Mouse (Mus musculus) forebrain, embryonic 10.5 days (tissue): Measurements from ENCODE around the gene D430041D05Rik. TPM values are rescaled to one million over a fixed set of nuclear protein-coding genes. Genes with fewer than 3 reads are reported as not detected.
A peak's percentile ranks its signal among the peaks of the same experiment; 100 is the strongest.
"Not testable (repeated sequence)": the region's sequence is repeated elsewhere in the genome, so short reads cannot be mapped to it uniquely, and the experiment has no call there.

Source experiments
- DNase-seq: peaks from one replicate; pipeline ENCODE4 v3.0.0-alpha.2; 2017; ENCODE audit warnings: low spot score; ENCODE audit errors: extremely low spot score
- H3K27ac ChIP-seq: fragments of 300-500 bp; sonication (generic); 2 replicates; pipeline ENCODE4 v1.5.1; 2016; ENCODE audit warnings: mild to moderate bottlenecking
- H3K27me3 ChIP-seq: fragments of 300-500 bp; sonication (generic); 2 replicates; pipeline ENCODE4 v1.6.1; 2016; ENCODE audit warnings: mild to moderate bottlenecking; ENCODE audit not compliant: poor library complexity, severe bottlenecking
- H3K36me3 ChIP-seq: fragments of 300-500 bp; sonication (generic); replicated peaks from 2 replicates; pipeline ENCODE4 v1.6.1; 2016; ENCODE audit warnings: mild to moderate bottlenecking, moderate library complexity
- H3K4me1 ChIP-seq: fragments of 300-500 bp; sonication (generic); 2 replicates; pipeline ENCODE4 v1.6.1; 2016
- H3K4me3 ChIP-seq: fragments of 300-500 bp; sonication (generic); 2 replicates; pipeline ENCODE4 v1.5.1; 2016; ENCODE audit warnings: mild to moderate bottlenecking, moderate library complexity
- H3K9me3 ChIP-seq: fragments of 300-500 bp; sonication (generic); 2 replicates; pipeline ENCODE4 v1.6.1; 2016; ENCODE audit warnings: mild to moderate bottlenecking, moderate library complexity
- WGBS: fragments of 180-500 bp; shearing (Covaris S2); methylation state at CpG from one replicate; pipeline ENCODE4 v1.1.7; 2016; 5-methylcytosine and 5-hydroxymethylcytosine counted together
- polyA plus RNA-seq: library from polyadenylated mRNA; unstranded; fragments of >200 nt; fragmentation: Nextera tagmentation; extraction: Ambion mirVana; gene quantifications from 2 replicates; pipeline ENCODE4 v1.2.1, GENCODE M21; 2016

Gene D430041D05Rik
- polyA plus RNA-seq, 1 experiment from 2014 or later, result 1.1 TPM

DNA sequence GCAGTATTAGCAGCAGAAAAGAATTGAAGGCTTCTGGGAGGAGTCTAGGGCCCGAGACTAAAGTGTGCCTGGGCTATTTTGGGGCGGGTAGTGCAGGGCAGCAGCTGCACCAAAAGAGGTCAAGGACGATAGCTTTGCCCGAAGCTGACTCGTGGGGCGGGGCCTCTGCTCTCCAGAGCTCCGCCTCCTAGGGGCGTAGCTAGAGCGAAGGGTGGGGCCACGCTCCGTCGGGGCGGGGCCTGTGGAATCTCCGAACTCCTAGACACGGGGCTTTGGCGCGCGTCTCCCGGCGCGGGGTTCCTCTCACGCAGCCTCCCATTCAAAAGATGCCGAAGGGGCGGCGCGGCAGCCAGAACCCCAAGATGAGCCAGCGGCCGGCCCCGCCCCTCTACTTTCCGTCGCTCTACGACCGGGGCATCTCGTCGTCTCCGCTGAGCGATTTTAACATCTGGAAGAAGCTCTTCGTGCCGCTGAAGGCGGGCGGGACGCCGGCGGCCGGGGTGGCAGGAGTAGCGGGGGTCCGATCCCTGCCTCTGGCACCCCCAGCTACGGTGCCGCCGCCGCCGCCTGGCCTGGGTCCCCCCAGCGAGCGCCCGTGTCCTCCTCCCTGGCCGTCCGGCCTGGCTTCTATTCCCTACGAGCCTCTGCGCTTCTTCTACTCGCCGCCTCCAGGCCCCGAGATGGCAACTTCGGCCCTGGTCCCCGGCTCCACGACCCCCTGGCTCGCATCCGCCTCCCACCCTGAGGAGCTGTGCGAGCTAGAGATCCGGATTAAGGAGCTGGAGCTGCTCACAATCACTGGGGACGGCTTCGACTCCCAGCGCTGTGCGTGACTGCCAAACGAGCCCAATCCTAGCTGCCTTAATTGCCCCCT, 288.1 kb downstream of the D430041D05Rik start, which contains the start of gene A930018P22Rik:
Gene A930018P22Rik, plus strand, starts transcription at position 265 of the 874 bp plus-strand sequence.
- Histone ChIP-seq H3K27ac (peak within 1 kb of the TSS; percentile 87), H3K4me1 (peaks cover 32% of the 10 kb centered on the region), H3K4me3 (peak within 1 kb of the TSS; percentile 77), H3K36me3 (no peaks in the 10 kb centered on the region), H3K27me3 (peaks cover 62% of the 10 kb centered on the region), H3K9me3 (no peaks in the 10 kb centered on the region)
- under 1% methylated on average over 73 of the region's 74 CpGs for WGBS
- peak; percentile 90 for DNase-seq

DNA sequence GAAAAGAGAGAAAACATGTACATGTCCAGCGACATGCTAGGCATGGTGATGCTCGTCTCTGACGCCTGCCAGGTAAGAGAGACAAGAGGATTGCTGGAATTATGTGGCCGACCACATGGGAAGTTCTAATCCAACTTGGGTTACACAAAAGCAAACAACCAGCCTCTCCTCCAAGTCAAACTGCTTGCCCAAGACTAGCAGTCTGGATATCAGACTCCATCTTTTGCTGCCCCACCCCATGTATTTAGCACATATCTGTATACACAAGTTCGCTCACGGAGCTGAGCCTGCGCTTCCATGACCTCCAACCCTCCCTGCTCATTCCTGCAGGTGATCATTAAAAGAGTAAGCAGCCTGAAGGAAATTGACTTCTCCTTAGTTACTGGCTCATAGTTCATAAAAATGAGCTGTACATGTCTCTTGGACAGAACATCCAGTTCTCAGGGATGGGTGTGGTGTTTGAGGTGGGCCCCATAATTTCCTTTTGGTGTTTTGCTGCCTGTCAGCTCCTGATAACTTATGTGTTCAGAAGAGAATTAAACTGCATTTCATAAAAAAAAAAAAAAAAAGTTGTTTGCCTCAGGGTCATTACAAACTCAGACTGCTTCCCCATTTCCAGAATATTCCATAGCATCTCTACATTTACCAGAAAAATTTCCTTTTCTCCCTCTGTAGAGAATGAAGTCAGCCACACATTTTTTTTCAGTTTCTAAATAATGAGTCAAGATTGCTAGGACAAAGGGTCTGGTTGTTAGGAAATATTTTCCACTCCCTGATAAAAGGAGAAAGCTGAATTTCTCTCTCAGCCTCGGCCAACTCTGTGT, 288.9 kb downstream of the D430041D05Rik start:
- no peaks in the 10 kb centered on the region for H3K9me3 ChIP-seq
- H3K27me3 ChIP-seq, result peaks cover 59% of the 10 kb centered on the region
- H3K27ac ChIP-seq, result peak overlapping the region; percentile 87
- whole genome bisulfite sequencing, result 76% methylated on average over 8 of the region's 8 CpGs
- no peaks in the 10 kb centered on the region for H3K36me3 ChIP-seq
- H3K4me1 ChIP-seq, result peaks cover 32% of the 10 kb centered on the region
- H3K4me3 ChIP-seq, result peak overlapping the region; percentile 77
- DNase-seq, result no peak

DNA sequence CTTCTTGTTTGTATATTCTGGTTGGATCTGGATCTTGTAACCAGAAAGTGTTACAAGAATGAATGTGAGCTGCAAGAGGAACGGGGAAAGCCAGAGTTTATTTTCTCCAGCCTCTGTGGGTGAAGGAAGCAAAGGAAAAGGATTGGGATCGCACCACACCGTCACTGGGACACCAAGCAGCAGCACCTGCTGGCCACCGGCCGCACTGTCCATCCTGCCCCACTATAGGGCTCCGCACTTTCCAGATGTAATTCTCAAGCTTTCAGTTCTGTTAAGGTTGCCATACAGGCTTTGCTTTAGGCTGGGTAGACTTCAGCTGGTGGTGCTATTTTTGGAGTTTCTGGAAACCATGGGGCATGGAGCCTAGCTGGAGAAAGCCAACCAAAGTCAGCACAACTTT, 290.5 kb downstream of the D430041D05Rik start:
- no peaks in the 10 kb centered on the region for H3K9me3 ChIP-seq
- 57% methylated on average over 6 of the region's 6 CpGs for WGBS
- no peak for DNase-seq
- peaks cover 32% of the 10 kb centered on the region for H3K4me1 ChIP-seq
- no peak overlapping the region for H3K27ac ChIP-seq
- H3K27me3 ChIP-seq, result peaks cover 46% of the 10 kb centered on the region
- H3K36me3 ChIP-seq, result no peaks in the 10 kb centered on the region
- H3K4me3 ChIP-seq, result no peak overlapping the region

DNA sequence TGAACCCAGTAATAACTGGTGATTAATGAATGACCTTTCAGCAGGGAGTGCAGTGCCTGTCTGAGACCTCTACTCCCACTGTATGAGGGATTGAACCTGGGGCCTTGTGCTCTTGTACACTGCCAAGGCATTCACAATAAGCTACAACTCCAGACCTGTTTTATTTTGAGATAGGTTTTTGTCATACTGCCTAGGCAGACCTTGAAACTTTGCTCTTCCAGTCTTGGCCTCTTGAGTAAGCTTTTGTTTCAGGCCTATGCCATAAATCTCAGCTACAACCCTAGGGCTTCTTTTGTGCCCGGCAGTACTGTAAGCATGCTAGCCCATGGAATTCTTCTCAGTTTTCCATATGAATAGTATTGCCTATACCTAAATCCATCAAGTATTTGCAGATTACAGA, 291.7 kb downstream of the D430041D05Rik start:
- no peak for DNase-seq
- H3K27me3 ChIP-seq, result peaks cover 34% of the 10 kb centered on the region
- no peaks in the 10 kb centered on the region for H3K9me3 ChIP-seq
- H3K27ac ChIP-seq, result no peak overlapping the region
- peaks cover under 1% of the 10 kb centered on the region; the same call in 1 of the 2 replicates for H3K36me3 ChIP-seq
- WGBS, result 94% methylated on average over 1 of the region's 1 CpGs
- peaks cover 32% of the 10 kb centered on the region for H3K4me1 ChIP-seq
- no peak overlapping the region for H3K4me3 ChIP-seq

DNA sequence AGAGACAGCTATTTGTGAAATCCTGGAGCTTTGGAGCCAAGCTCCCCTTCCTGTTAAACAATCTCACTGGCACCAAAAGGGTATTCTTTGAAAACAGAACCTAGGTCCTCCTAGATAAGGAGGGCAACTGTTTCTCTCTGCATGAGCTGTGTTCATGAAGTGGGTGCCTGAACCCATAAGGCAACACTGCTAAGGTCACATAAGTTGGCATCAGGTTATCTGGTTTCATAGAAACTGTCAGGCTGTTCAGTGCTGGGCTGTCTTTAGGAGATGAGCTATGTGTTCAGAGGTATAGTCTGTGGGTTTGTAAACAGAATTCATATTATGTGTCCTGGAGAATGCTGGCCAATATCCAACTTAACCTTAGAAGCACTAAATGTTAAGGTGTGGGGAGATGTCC, 293.6 kb downstream of the D430041D05Rik start:
- DNase-seq, H3K36me3 ChIP-seq: not testable (repeated sequence)

DNA sequence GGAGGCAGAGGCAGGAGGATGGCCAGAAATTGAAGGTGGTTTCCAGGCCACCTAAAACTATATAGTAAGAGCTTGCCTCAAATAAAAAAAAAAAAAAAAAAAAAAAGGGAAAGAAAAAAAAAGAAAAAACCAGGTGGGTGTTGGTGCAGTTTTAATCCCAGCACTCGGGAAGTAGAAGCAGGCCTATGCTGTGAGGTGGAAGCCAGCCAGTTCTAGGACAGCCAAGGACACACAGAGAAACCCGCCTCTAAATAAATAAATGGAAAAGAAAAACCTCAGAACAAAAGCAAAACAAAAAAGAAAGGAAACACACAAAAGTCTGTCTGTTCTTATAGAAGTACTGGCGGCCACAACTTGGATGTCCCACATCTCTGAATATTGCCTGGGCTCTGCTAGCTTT, 295.9 kb downstream of the D430041D05Rik start:
- Histone ChIP-seq H3K4me1 (peaks cover 10% of the 10 kb centered on the region; the same call in 1 of the 2 replicates), H3K9me3 (no peaks in the 10 kb centered on the region), H3K27ac (no peak overlapping the region), H3K36me3 (peaks cover 6% of the 10 kb centered on the region; the same call in 1 of the 2 replicates), H3K27me3 (peaks cover 5% of the 10 kb centered on the region; the same call in 1 of the 2 replicates), H3K4me3 (no peak overlapping the region)
- 82% methylated on average over 3 of the region's 3 CpGs for WGBS
- no peak for DNase-seq

More for the DNA sequence above, 293.6 kb downstream of the D430041D05Rik start:
- not testable (repeated sequence) for H3K4me3 ChIP-seq, H3K9me3 ChIP-seq, H3K27ac ChIP-seq
- H3K4me1 ChIP-seq, result peaks cover 15% of the 10 kb centered on the region
- peaks cover 24% of the 10 kb centered on the region for H3K27me3 ChIP-seq

DNA sequence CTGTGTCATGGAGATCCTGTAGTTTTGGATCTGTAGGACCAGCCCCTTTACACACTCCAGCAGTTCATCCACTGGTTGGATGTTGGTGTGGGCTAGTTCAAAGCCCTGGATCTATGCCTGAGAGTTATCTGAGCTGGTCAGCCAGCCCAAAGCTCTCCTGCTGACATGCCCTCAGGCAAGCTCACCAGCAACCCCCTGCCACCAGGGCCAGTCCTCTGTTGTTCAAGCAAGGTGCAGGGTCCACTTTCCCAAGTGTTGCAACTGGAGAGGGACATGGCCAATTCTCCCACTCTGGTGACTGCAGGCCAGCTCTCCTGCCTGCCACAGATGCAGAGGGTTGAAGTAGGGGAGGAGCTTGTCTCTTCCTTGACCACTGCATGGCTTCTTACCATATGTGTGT, 297.2 kb downstream of the D430041D05Rik start:
- not testable (repeated sequence) for H3K4me3 ChIP-seq, H3K36me3 ChIP-seq, H3K9me3 ChIP-seq, H3K27me3 ChIP-seq, H3K27ac ChIP-seq, H3K4me1 ChIP-seq, DNase-seq

DNA sequence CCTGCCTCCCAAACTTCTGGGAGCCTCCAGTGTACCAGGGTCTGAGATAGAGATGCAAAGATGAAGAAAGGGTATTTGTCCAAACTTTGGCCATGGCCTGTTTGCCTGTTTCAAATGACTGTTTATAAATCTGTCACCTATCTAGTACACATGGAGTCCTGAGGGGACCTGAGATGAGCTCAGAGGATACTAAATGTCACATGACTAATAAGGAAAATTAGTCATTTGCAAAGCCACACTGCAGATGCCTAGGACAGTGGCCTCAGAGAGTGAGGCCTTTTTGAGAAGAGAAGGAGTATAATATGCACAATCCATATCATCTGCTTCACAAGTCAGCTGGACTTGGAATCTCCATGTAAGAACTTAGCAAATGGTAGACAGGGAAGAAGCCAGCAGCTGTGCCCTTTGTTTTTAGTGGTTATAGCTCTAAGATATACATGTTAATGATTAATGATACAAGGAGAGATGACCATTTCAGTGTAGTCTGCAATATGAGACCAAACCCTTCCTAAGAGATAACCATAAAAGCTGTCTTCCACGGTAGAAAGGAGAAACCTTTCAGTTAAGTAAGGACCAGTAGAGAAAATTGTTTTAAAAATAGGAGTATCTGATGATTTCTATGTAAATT, 299.5 kb downstream of the D430041D05Rik start:
- not testable (repeated sequence) for H3K27me3 ChIP-seq
- WGBS, result no CpG with 5 or more reads among the region's 1 CpGs

DNA sequence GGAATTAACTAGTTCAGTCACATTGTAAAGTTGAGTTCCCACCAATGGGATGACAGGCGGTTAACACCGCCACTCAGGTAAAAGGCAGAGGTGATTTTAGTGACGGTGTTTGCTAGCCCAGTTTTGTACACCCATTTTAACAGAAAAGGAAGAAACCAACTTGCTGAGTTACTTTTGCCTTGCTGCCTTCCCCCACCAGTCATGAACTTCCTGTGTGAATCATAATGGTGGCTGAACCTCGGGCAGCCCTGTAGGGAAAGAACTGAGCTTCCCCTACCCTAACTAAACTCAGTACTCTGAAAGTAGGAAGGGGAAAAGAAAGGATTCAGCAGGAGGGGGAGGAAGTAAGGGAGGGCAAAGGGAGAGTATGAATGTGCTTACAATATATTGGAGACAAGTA, 300.8 kb downstream of the D430041D05Rik start:
- H3K4me3 ChIP-seq, result no peak overlapping the region
- no peak for DNase-seq
- 94% methylated on average over 4 of the region's 4 CpGs for WGBS

More for the DNA sequence above, 299.5 kb downstream of the D430041D05Rik start:
- not testable (repeated sequence) for H3K27ac ChIP-seq, H3K36me3 ChIP-seq, DNase-seq, H3K9me3 ChIP-seq, H3K4me3 ChIP-seq, H3K4me1 ChIP-seq

DNA sequence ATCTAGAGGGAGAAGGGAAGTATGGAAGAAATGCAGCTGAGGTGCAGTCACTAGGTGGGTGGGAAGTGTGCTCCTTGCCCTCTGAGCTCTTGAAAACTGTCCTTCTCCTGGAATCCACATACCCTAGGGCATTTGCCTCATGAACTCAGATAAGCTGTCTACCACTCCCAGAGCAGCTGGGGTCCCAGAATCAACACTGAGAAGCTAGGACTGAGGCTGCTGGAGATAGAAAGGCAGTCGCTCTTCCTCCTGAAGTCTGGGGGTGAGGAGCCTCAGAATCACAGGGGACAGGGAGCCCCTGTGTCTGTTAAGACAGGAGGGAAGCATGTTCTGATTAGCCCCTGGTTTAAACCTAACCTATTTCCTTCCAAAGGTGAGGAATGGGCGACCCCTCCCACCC, 301.3 kb downstream of the D430041D05Rik start:
- 75% methylated on average over 2 of the region's 2 CpGs for WGBS
- Histone ChIP-seq H3K36me3 (peaks cover 6% of the 10 kb centered on the region; the same call in 1 of the 2 replicates), H3K27me3 (no peaks in the 10 kb centered on the region), H3K9me3 (no peaks in the 10 kb centered on the region), H3K27ac (no peak overlapping the region), H3K4me3 (no peak overlapping the region), H3K4me1 (0 out of 2 replicates have a peak, but pooled peaks cover 7% of the 10 kb centered on the region)
- no peak for DNase-seq

More for the DNA sequence above, 300.8 kb downstream of the D430041D05Rik start:
- H3K27me3 ChIP-seq, result no peaks in the 10 kb centered on the region
- 0 out of 2 replicates have a peak, but pooled peaks cover 7% of the 10 kb centered on the region for H3K4me1 ChIP-seq
- no peaks in the 10 kb centered on the region for H3K9me3 ChIP-seq
- H3K36me3 ChIP-seq, result peaks cover 6% of the 10 kb centered on the region; the same call in 1 of the 2 replicates
- H3K27ac ChIP-seq, result no peak overlapping the region

DNA sequence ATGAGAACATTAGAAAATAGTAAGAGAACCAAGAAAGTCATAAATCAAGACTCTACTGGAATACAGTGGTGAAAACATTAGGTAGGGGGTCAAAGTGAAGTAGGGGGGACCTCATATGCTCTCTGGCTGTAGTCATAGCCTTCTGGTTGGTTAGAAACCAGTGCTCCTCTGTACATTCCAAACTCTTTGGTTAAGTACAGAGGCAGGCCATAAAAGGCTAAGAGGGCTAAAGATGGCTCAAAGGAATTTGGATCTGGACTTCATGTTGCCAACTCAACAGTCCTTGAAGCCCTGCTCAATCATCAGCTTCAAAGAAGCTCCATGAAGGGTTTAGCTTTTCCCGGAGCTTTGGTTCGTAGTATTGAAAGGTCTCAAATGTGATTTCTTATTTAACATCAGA, 301.8 kb downstream of the D430041D05Rik start:
- not testable (repeated sequence) for H3K4me3 ChIP-seq, H3K27me3 ChIP-seq, DNase-seq, H3K9me3 ChIP-seq, H3K4me1 ChIP-seq, H3K27ac ChIP-seq, H3K36me3 ChIP-seq
- WGBS, result 97% methylated on average over 2 of the region's 2 CpGs

DNA sequence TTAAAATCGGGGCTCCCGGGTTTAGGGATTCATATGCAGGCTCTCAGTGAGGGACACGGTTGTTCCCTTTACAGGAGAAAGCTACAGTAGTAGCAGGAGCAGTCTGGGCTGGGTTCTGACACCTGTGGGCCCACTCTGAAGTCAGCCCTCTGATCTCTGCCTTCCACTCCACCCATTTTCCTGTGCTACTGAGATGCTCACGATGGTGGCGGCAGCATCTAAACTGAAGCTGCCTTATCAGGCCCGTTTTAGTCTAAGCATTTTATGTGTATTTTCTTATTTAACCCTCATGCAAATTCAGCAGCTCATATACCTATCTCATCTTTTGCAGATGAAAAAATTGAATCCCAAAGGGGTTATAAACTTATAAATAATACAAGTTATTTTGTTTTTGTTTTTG, 306.0 kb downstream of the D430041D05Rik start:
- Histone ChIP-seq H3K9me3 (no peaks in the 10 kb centered on the region), H3K27me3 (no peaks in the 10 kb centered on the region), H3K36me3 (no peaks in the 10 kb centered on the region), H3K4me3 (no peak overlapping the region), H3K27ac (no peak overlapping the region), H3K4me1 (peaks cover 7% of the 10 kb centered on the region; the same call in 1 of the 2 replicates)
- DNase-seq, result no peak
- WGBS, result 91% methylated on average over 6 of the region's 6 CpGs
